Mouse (Mus musculus): ENCODE results near the gene Nln.
A peak's percentile ranks its signal among the peaks of the same experiment; 100 is the strongest.

The Nln gene

DNA sequence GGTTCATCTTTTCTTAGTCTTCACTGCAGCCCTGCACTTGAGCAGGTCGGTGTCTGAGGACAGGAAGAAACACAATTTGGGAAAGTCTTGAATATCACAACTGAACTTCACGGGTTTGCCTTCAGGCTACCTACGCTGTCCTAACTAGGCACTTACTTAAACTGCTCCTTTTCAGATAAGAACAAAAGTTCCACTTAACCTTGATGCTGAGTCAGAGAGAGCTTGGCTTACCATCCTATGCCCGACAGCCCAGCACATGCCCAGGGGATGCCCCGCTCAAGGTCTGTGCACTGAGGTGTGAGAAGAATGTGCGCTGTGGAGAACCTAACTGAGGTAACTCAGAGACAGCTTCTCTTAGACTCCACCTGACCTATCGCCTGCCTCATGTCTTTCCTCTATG is 67.9 kb downstream of the Nln start:
- peak; percentile 60 to 61 for DNase-seq

DNA sequence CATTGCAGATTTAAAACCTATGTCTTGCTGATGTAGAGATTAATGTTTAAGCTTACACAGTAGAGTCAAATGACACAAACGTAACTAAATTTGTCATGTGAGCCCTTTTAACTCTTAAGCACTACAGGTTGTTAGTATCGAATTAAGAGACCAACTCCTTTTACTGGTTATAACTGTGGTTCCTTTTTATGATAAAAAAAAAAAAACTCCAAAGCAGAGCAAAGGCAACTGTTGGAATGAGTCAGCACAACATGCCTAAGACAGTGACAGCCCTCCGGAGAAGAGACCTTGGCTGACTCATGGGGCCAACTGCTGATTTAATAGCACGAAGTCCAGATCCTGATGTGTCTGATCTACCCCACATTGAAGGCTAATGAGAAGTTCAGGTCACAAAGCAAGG is 68.5 kb downstream of the Nln start:
- DNase-seq, result no peak

DNA sequence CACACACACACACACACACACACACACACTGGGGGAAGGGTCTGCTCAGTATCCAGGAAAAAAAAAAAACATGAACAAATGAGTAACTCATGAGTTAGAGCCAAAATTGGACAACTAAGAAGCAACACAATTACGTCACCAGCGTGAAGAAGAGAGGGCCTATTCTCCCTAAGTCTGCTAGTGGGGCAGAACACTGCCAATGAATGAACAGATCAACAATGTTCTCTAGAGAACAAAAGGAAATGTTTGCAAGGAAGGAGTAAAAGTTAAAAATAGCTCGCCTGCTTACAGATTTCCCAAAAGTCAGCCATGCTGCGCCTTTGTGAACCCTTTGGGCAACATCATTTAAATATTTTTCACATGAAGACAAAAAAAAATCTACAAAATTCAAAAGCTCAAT is 69.6 kb downstream of the Nln start:
- DNase-seq, result no peak

GRCm38 (mm10) chr13:104038891-104039290 is 70.5 kb downstream of the Nln start:
- DNase-seq, result peak in 1 of 2 experiments; percentile 46

GRCm38 (mm10) chr13:104038358-104038757 is 71.1 kb downstream of the Nln start:
- no peak for DNase-seq

DNA sequence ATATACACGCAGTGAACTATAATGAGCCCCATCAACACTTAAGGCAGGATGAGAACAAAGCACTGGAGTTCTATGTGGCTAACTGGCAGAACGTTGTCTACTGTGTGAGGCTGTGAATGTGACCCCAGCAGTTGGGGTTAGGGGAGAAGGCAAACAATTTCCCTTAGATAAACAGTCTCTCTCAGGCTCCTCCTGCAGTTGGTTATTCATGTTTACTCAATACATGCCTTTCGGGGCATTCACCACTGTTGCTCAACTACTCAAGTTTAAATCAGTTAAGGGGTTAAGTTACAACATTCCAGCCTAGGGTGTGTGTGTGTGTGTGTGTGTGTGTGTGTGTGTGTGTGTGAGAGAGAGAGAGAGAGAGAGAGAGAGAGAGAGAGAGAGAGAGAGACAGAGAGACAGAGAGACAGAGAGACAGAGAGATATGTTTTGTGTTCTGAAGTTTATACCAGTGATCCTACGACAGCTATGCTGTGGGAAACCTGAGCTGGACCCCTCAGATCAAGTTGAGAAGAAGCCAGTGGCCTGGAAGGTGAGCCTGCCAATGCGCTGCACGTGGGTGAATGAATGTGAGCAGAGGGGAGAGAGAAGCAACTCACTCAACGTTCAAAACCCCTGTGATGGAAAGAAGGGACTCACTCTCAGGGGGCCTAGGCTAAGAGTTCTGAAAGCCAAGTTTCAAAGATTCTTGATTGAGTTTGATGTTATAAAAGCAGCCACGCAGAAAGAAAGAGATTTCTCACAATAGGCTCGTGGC is 71.7 kb downstream of the Nln start:
- no peak for DNase-seq

DNA sequence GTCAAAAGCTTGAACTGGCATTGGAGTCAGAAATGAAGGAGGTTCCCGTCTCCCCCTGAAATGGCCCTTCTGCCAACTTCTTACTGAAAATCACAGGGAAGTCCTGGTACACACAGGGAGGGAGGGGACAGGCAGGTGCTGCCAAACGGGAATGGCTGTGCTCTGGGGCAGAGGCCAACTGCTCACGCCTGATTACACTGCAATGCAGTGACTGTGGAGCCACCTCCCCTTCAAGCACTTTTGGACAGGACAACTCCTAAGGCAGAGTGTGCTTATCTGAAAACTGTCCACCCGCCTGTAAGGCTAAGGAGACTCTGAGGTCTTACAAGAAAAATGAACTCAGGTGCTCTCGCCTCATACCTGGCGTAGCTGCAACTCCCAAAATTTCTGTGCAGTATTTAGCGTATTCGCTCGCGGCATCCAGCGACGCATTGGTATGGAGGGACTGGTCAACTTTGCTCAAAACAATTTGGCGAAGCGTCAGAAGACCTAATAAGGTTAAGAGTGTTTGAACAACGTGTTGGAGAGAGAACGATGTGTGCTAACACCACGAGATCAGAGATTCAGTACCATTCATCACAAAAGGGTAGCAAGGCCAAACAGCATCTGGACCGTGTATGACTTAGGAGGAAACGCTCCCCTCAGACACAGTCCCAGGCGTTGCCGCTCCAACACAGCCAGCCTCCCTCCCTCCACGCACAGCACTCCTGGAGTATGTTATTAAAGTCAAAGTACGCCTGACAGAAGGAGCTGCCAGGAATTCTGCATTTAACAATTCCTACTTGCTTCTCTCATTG is 72.7 kb downstream of the Nln start:
- peak; percentile 83 to 84 for DNase-seq

DNA sequence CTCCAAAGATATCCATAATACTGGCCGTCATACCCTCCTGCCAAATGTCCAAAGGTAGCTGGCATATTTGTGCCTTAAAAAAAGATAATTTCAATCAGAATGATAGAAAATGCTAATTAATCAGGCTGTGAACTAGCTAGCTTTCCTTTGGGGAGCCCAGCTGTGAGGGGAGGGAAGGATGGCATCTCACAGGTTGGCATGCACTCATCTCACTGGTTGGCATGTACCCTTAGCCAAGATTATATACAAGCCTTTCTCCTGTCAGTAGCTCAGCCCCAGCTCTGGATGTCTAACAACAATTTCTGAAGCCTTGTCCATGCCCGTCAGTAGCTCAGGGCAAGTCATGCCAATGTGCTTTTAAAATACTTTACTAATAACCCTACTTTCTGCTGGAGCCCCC is 73.8 kb downstream of the Nln start:
- no peak for DNase-seq

- peak; percentile 31 to 36 for DNase-seq
Observed at GRCm38 (mm10) chr13:104034854-104035253, 74.6 kb downstream of the Nln start.

GRCm38 (mm10) chr13:104032620-104033133 is 76.7 kb downstream of the Nln start:
- DNase-seq, result no peak

GRCm38 (mm10) chr13:104031821-104032331 is 77.5 kb downstream of the Nln start:
- DNase-seq, result no peak

DNA sequence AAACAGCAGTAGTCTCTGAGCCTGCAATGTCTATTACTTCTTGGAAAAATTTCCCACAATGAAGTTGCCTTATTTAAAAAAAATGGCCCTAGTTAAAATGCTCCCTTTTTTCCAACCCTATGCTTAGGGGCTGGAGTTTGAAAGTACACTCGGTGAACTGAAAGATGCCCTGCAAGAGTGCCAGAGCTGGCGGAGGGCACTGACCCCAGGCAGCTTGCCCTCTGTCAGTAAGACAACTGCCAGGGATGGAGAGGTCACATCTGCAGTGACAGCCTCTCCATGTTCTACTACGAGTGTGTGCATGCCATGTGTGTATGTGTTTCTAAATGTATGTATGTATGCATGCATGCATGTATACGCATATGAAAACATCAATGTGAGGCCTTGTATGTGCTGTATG is 78.5 kb downstream of the Nln start:
- DNase-seq, result peak in 1 of 2 experiments; percentile 32

- DNase-seq, result no peak
Observed at GRCm38 (mm10) chr13:104029511-104029910, 79.9 kb downstream of the Nln start.

DNA sequence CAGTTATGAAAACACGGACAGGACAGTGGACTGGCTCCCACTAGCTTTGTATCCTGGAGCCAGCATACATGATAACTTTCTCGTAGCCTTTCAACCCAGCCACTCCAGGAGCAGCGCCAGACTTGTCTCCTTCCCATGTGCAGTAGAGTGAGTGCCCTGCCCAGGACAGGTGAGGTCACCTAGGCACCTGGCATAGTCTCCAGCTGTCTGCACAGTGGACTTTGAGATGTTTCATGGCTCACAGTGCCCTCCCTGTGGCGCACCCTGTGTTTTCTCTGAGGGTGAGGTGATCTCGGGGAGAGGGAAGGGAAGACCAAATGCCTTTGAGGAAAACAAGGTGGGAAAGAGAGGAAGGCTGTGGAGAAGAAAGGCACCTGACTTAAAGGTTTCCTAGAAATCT is 80.3 kb downstream of the Nln start:
- peak; percentile 45 to 60 for DNase-seq

DNA sequence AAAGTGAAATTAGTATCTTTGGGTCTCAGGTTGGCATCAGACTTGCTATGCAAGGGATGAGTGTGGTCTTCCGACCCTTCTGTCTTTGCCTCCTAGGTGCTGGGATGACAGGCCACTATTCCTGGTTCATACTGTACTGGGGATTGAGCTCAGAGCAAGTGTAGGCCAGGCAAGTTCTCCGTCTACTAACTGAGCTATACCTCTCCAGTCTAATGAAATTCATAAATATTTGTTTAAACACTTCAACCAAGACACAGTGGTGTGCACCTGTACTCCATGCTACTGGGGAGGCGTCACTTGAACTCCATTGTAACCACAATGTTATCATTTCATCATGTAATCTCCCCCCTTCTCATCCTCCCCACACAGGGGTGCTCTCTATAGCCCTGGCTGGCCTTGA is 82.9 kb downstream of the Nln start:
- no peak for DNase-seq

DNA sequence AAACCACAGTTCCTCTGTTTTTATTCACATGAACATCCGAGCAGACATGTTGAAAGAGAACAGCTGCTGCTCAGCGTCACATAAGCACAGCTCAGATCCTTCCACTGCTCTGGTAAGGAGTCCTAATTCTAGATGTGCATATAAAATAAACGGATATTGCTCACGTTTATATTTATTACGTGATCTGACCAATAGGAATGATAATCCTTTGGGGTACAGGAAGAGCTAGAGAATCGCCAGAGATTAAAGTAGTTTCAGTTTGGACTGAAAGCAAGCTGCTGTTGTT is 83.8 kb downstream of the Nln start:
- DNase-seq, result no peak

DNA sequence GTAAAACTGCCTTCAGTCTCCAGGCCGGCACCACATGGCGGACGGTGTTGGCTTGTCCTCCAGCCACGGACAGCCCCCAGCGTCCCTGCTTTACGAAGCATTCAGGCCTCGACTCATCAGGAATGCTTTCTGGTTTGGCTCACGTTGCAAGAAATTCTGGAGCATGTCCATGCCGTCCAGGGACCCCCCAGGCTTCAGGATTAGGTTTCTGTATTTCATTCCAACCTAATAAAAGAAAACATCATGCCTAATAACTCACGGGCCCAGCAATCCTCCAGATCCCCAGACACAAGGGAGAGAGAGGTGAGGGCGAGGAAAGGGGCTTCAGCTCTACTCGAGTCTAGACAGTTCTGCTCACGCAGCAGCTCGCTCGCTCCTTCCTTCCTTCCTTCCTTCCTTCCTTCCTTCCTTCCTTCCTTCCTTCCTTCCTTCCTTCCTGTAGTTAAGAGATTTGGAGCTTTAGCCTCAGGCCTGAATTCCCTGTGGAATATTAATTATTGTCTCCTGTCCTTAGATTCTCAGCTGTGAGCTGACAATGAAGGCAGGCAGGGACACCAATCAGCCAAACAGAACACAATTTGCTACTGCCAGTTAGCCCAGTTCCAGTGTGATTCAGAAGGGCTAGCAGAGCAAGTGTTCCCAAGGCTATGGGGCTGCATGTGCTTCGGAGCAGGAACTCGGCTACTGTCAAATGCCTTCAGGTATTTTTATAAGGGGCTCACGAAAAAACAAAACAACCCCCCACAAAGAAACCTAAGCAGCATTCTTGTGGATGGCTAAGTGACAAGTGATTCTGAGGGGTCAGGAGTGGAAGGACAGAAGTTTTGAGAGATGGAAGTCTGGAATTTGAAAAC is 84.3 kb downstream of the Nln start:
- DNase-seq, result no peak

- no peak for DNase-seq
Observed at GRCm38 (mm10) chr13:104024275-104024674, 85.1 kb downstream of the Nln start.

GRCm38 (mm10) chr13:104023356-104023911 is 86.0 kb downstream of the Nln start:
- DNase-seq, result peak in 1 of 2 experiments; percentile 46

GRCm38 (mm10) chr13:104018466-104019076 is 90.8 kb downstream of the Nln start:
- no peak for DNase-seq

DNA sequence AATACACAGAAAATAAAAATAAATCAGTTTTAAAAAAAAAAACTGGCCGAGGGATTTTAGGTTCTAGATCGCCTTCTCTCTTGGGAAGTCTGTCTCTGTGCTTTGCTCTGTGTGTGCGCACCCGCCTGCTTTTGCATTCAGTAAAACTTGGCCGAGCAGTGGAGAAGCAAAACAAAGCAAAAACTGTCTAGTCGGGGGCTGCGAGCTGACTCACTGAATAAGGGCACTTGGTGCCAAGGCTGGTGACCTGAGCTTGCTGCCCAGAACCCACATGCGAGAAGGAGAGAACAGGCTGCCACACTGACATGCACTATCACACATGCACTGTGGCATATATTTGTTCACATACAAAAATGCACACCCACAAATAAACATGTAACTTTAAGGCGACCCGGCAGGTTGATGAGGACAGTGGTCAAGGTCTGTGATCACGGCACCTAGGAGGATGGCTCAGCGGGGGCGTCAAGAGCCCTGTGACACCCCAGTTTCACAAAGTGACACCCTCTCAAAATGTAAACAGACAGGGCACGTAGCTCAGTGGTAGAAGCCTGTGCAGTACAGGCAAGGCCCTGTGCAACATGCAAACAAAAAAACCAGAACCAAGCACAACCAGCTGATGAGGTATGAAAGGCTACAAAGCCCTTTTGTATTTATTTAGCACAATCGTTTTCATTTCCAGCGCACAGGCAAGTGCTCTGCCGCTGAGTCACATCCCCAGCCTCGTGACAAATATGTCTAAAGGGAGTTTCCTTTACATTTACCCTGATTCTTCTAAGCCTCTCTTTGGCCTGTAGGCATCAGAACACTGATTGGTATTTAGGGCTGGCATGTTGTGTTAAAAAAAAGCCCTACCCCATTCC is 93.9 kb downstream of the Nln start:
- no peak for DNase-seq
